Mouse (Mus musculus) forebrain, embryonic 16.5 days (tissue): ENCODE data around the gene Cd47. TPM values are rescaled to one million over a fixed set of nuclear protein-coding genes. Genes with fewer than 3 reads are reported as not detected.

Source experiments
- ATAC-seq: fragments of 200-750 bp; cut with Nextera tagmentation; 2 replicates; pipeline ENCODE4 v1.8.0; 2017; ENCODE audit warnings: mild to moderate bottlenecking, moderate library complexity
- H3K27ac ChIP-seq: fragments of 300-500 bp; sonication (generic); 2 replicates; pipeline ENCODE4 v1.5.1; 2014; ENCODE audit warnings: low read length, control low read depth
- H3K27me3 ChIP-seq: fragments of 300-500 bp; sonication (generic); replicated peaks from 2 replicates; pipeline ENCODE4 v1.6.1; 2014; ENCODE audit warnings: low read length; ENCODE audit not compliant: control insufficient read depth, insufficient read depth
- H3K36me3 ChIP-seq: fragments of 300-500 bp; sonication (generic); 2 replicates; pipeline ENCODE4 v1.6.1; 2014; ENCODE audit not compliant: control insufficient read depth, insufficient read depth
- H3K4me1 ChIP-seq: fragments of 300-500 bp; sonication (generic); replicated peaks from 2 replicates; pipeline ENCODE4 v1.6.1; 2014; ENCODE audit warnings: low read length; ENCODE audit not compliant: control insufficient read depth, insufficient read depth
- H3K4me2 ChIP-seq: fragments of 300-500 bp; sonication (generic); 2 replicates; pipeline ENCODE4 v1.6.1; 2014; ENCODE audit warnings: mild to moderate bottlenecking, low read length, control low read depth
- H3K4me3 ChIP-seq: fragments of 300-500 bp; sonication (generic); replicated peaks from 2 replicates; pipeline ENCODE4 v1.5.1; 2014; ENCODE audit warnings: mild to moderate bottlenecking, low read length, control low read depth
- H3K9ac ChIP-seq: fragments of 300-500 bp; sonication (generic); replicated peaks from 2 replicates; pipeline ENCODE4 v1.6.1; 2014; ENCODE audit warnings: low read depth, low read length, control low read depth
- H3K9me3 ChIP-seq: fragments of 300-500 bp; sonication (generic); 2 replicates; pipeline ENCODE4 v1.6.1; 2016; ENCODE audit warnings: low read length; ENCODE audit not compliant: control insufficient read depth
- WGBS: fragments of 180-500 bp; shearing (Covaris S2); extraction: QIAGEN DNeasy Blood & Tissue Kit; methylation state at CpG from one replicate; pipeline ENCODE4 v1.1.7; 2014; 5-methylcytosine and 5-hydroxymethylcytosine counted together
- polyA plus RNA-seq: library from polyadenylated mRNA; unstranded; fragments of >200 nt; fragmentation: Nextera tagmentation; extraction: Ambion mirVana; gene quantifications from 2 replicates; pipeline ENCODE4 v1.2.1, GENCODE M21; 2015

Cd47 gene
- polyA plus RNA-seq, 1 experiment from 2014 or later, result 131 TPM

DNA sequence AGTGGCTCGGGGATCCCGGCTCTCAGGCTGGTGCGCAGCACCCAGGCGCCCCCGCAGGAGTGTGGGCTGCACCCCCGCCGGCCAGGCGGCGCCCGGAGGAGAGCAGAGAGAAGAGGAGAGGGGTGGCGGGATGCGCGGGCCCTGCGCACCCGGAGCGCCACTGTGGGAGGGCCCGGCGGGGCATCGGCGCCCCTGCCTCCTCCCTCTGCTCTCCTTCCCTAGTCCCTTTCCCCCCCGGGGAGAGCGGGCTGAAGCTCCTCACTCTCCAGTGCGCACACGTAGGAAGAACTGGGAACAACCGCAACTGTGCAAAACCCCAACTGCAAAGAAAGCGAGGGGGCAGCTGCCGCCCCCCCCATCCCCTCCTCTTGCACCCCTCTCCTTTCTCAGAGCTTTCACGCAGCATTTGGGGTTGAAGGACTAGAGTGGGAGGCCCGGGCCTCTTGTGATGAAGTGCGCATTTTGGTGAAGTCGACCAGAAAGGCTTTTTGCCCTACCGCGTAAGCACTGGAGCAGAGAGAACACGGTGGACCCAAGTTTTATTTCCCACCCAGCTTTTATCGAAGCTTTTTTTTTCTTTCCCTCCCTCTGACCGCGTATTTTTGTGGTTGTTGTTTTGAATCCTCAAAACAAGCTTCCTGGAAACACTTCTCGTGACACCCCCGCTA lies 55.6 kb downstream of the Cd47 start:
- Histone ChIP-seq H3K4me3 (peak overlapping the region; percentile 87), H3K27ac (peak overlapping the region; percentile 96), H3K4me1 (peaks cover 17% of the 10 kb centered on the region), H3K4me2 (peak overlapping the region; percentile 55), H3K9ac (peak overlapping the region; percentile 96), H3K9me3 (no peaks in the 10 kb centered on the region), H3K27me3 (no peaks in the 10 kb centered on the region), H3K36me3 (no peaks in the 10 kb centered on the region)
- ATAC-seq, result peak; percentile 83
- under 1% methylated on average over 23 of the region's 39 CpGs for WGBS

DNA sequence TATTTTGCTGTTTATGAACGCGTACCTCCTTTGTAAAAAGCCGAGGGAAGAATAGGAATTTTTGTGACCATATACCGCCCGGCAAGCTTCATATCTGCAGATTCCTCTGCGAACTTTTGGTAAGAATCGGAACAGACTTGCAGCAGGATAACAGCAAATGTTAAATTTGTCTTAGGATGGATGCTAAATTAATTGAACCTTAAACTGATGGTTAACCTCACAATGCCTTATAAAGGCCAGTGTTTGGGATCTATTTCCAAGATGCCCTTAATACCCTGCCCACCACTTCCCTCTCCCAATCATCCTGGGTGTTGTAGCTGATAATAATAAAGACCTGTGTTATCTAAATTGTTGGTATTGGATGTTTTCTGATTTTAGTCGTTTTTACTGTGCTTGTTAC lies 56.3 kb downstream of the Cd47 start:
- ATAC-seq, result no peak
- Histone ChIP-seq H3K27ac (no peak overlapping the region), H3K4me1 (peaks cover 20% of the 10 kb centered on the region), H3K4me2 (peak overlapping the region; percentile 55), H3K9ac (peak overlapping the region; percentile 96), H3K36me3 (no peaks in the 10 kb centered on the region), H3K4me3 (peak overlapping the region; percentile 87), H3K9me3 (no peaks in the 10 kb centered on the region), H3K27me3 (no peaks in the 10 kb centered on the region)
- WGBS, result 12% methylated on average over 8 of the region's 8 CpGs

DNA sequence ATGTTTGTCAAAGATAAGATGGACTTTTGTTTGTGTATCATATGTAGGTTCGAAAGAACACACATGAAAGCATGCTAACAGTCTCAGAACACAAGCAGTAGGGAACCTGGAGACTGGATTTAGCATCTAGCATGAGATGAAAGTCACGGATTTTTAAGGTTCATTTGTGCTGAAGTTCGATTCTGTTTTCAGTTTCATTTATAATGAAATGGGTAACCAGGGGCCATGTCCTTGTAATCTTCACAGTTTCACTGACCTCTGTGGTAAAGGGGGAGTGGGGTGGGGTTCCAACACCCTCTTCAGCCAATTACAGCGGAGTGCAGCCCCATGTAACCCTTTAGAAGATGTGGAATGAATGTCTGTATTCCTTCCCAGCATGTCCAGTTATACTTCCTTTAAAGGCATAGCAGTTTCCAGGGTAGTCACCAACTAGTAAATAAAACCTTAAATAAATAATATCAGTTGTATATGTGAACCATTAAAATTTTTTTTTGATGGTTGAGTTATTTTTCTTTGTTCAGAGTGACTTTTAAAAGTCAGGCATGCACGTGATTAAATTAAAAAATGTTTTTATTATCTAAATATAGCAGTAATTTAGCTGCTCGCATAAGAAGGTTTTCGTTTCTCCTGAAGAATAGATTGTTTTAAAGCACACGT lies 57.3 kb downstream of the Cd47 start:
- 38% methylated on average over 8 of the region's 8 CpGs for WGBS

DNA sequence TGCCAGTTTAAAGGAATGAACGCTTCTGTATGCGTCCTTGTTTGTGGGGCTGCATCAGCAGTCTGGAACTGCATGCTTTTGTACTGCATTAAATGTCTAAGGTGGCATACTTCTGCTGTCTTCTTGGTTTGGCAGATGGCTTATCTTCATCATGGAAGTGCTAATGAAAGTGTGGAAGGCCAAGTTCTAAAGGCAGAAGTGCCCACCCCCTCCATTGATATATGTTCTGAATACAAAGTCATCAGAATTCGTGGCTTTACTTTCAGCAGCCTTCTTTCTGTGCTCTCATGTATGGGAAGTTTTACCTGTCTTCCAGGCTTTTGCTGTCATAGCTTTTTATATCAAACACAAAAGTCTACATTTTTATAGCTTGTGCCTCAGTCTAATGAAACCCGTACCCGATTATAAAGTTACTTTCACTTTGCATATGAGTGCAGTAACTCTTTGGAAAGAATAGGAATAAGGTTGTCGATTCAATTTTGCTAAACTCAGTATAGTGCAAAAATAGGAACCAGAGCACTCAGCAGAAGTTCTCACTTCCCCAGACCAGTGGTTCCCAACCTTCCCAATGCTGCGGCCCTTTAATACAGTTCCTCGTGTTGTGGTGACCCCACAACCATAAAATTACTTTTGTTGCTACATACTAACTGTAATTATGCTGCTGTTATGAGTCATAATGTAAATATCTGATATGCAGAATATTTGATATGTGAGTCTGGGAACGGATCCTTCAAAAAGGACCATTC lies 58.0 kb downstream of the Cd47 start:
- Histone ChIP-seq H3K27ac (no peak overlapping the region), H3K27me3 (no peaks in the 10 kb centered on the region), H3K4me3 (peak overlapping the region; percentile 29), H3K4me1 (peaks cover 20% of the 10 kb centered on the region), H3K9ac (peak overlapping the region; percentile 31; the same call in 1 of the 2 replicates), H3K36me3 (no peaks in the 10 kb centered on the region), H3K9me3 (no peaks in the 10 kb centered on the region), H3K4me2 (peak overlapping the region; percentile 39)
- 70% methylated on average over 9 of the region's 9 CpGs for WGBS
- ATAC-seq, result no peak

More for the DNA sequence above, 57.3 kb downstream of the Cd47 start:
- Histone ChIP-seq H3K36me3 (no peaks in the 10 kb centered on the region), H3K9me3 (no peaks in the 10 kb centered on the region), H3K9ac (peak overlapping the region; percentile 54), H3K27me3 (no peaks in the 10 kb centered on the region), H3K27ac (no peak overlapping the region), H3K4me1 (peaks cover 20% of the 10 kb centered on the region), H3K4me2 (peak overlapping the region; percentile 61), H3K4me3 (peak overlapping the region; percentile 38)
- ATAC-seq, result no peak

DNA sequence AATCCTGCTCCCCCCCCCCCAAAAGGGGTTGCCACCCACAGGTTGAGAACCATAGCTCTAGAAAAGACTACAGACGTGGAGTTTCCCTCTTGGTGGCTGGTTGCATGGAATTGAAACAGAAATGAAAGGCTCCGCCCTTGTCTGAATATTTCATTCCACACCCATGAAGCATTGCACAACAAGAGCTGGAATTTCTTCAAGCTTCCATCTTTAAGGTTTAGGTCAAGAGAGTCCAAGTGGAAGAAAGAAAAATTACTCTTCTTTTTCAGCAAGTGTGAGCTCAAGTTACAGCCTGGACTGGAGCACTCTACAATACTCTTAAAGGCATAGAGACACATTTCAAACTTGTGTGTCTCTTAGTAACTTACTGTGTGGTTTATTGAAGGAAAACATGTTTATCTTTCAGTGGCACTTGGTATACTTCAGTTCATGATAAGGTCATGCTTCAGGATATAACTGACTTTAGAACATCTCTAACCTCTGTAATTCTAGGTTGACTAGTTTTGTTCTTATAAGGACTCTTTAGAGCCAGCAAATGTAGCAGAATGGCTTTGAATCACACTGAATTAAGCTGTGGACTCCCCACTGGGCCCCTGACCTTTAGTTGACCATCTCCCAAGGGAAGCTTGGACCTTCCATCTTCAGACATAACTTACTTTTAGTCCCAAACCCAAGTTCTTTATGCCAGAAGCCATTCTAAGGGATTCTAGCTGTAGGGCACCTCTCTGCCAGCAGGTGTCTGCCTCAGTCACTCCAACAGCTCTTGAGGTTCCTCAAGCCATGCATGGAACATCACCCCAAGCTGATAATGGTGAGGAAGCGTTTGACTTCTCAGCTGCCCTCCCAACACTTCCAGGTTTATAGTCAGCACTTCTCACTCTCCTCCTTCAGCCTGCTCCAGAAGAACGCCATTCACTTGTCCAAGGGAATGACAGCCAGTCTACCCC lies 58.8 kb downstream of the Cd47 start:
- H3K9me3 ChIP-seq, result no peaks in the 10 kb centered on the region
- no peaks in the 10 kb centered on the region for H3K27me3 ChIP-seq
- H3K36me3 ChIP-seq, result no peaks in the 10 kb centered on the region
- no peak overlapping the region for H3K9ac ChIP-seq
- H3K4me1 ChIP-seq, result peaks cover 20% of the 10 kb centered on the region
- 80% methylated on average over 4 of the region's 4 CpGs for WGBS
- ATAC-seq, result no peak
- no peak overlapping the region for H3K27ac ChIP-seq
- H3K4me2 ChIP-seq, result no peak overlapping the region
- H3K4me3 ChIP-seq, result no peak overlapping the region

DNA sequence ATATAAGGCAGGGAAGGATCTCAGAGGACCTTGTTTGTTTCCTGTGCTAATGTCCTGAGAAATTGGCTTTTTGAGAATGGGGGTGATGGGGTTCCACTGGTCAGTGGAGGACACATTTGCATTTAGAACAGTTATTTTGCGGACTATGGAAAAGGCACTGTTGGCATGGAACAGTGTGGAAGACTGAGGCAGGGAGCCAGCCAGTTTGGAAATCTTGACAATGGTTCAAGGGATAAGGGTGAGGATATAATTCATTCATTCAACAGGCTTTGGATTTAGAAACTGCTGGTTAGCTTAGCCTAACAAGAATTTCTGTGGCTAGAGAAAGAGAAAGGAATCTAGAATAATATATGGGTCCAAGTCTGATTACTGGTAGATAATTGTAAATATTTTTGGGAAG lies 61.7 kb downstream of the Cd47 start:
- H3K4me3 ChIP-seq, result no peak overlapping the region
- no peak for ATAC-seq
- 94% methylated on average over 1 of the region's 1 CpGs for WGBS

DNA sequence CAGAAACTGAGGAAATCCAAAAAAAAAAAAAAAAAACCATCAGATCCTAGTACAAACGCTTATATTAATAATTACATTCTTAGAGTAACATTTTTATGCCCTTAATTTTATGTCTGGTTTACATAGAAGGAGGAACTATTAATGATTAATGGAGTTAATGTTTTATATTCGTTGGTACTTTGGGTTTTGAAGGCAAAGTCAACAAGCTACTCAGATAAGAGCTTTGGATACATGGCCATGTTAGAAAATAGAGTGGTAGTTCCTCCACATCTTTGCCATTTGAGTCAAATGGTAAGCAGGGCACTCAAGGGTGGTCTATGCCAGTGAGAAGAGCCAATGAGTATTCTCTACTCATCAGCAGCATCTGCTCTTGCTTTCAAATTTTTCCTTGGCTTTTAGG lies 66.3 kb downstream of the Cd47 start:
- H3K4me2 ChIP-seq, result no peak overlapping the region
- H3K4me3 ChIP-seq, result no peak overlapping the region
- H3K9ac ChIP-seq, result no peak overlapping the region
- H3K27ac ChIP-seq, result no peak overlapping the region
- 91% methylated on average over 2 of the region's 2 CpGs for WGBS
- peaks cover 8% of the 10 kb centered on the region; the same call in 1 of the 2 replicates for H3K36me3 ChIP-seq
- H3K27me3 ChIP-seq, result no peaks in the 10 kb centered on the region
- 0 out of 2 replicates have a peak, but pooled peaks cover under 1% of the 10 kb centered on the region for H3K4me1 ChIP-seq
- ATAC-seq, result no peak
- H3K9me3 ChIP-seq, result peaks cover 3% of the 10 kb centered on the region; the same call in 1 of the 2 replicates

More for the DNA sequence above, 61.7 kb downstream of the Cd47 start:
- no peak overlapping the region for H3K4me2 ChIP-seq
- H3K36me3 ChIP-seq, result no peaks in the 10 kb centered on the region
- H3K27ac ChIP-seq, result no peak overlapping the region
- H3K9me3 ChIP-seq, result peaks cover 3% of the 10 kb centered on the region; the same call in 1 of the 2 replicates
- H3K4me1 ChIP-seq, result peaks cover 14% of the 10 kb centered on the region
- H3K27me3 ChIP-seq, result no peaks in the 10 kb centered on the region
- no peak overlapping the region for H3K9ac ChIP-seq

DNA sequence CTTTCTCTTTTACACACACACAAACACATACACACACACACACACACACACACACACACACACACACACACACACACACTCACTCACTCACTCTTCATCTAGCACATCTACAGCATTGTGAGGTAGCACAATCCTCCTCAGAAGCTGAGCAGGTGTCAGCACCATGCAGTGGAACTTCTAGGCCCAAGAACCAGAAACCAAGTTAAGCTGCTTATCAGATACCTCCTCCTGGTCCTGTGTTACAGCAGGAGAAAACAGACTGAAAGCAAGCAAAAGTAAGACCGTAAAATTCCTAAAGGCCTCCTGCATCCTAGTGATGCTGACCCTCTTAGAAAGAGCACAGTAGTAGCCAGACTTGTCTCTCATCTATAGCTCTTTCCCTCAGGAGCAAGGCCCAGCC lies 67.9 kb downstream of the Cd47 start:
- Histone ChIP-seq H3K4me1 (no peaks in the 10 kb centered on the region), H3K9me3 (peaks cover 3% of the 10 kb centered on the region; the same call in 1 of the 2 replicates), H3K27me3 (no peaks in the 10 kb centered on the region), H3K4me3 (no peak overlapping the region), H3K27ac (no peak overlapping the region), H3K36me3 (peaks cover 8% of the 10 kb centered on the region; the same call in 1 of the 2 replicates), H3K9ac (no peak overlapping the region), H3K4me2 (no peak overlapping the region)
- no peak for ATAC-seq
- 93% methylated on average over 1 of the region's 1 CpGs for WGBS
